Mouse (Mus musculus) embryonic facial prominence, embryonic 14.5 days (tissue): Measurements from ENCODE around the gene Hsdl2. TPM values are rescaled to one million over a fixed set of nuclear protein-coding genes. Genes with fewer than 3 reads are reported as not detected.

ENCODE experiments used
- ATAC-seq: fragments of 200-750 bp; cut with Nextera tagmentation; 2 replicates; pipeline ENCODE4 v1.8.0; 2017; ENCODE audit warnings: low read depth, moderate number of reproducible peaks, moderate TSS enrichment
- DNase-seq: peaks from one replicate; pipeline ENCODE4 v3.0.0-alpha.2; 2015; ENCODE audit warnings: low spot score
- H3K27ac ChIP-seq: fragments of 300-500 bp; sonication (generic); replicated peaks from 2 replicates; pipeline ENCODE4 v1.5.1; 2014; ENCODE audit warnings: low read depth, mild to moderate bottlenecking, low read length, moderate library complexity
- H3K27me3 ChIP-seq: fragments of 300-500 bp; sonication (generic); replicated peaks from 2 replicates; pipeline ENCODE4 v1.6.1; 2014; ENCODE audit warnings: low read length; ENCODE audit not compliant: control insufficient read depth, insufficient read depth
- H3K36me3 ChIP-seq: fragments of 300-500 bp; sonication (generic); 2 replicates; pipeline ENCODE4 v1.6.1; 2014; ENCODE audit warnings: low read length, mixed read lengths; ENCODE audit not compliant: control insufficient read depth, insufficient read depth
- H3K4me1 ChIP-seq: fragments of 300-500 bp; sonication (generic); 2 replicates; pipeline ENCODE4 v1.6.1; 2014; ENCODE audit warnings: antibody characterized with exemption, low read length; ENCODE audit not compliant: control insufficient read depth, insufficient read depth
- H3K4me2 ChIP-seq: fragments of 300-500 bp; sonication (generic); 2 replicates; pipeline ENCODE4 v1.6.1; 2014; ENCODE audit warnings: low read depth, mild to moderate bottlenecking, low read length, moderate library complexity, mixed read lengths
- H3K4me3 ChIP-seq: fragments of 300-500 bp; sonication (generic); 2 replicates; pipeline ENCODE4 v1.5.1; 2014; ENCODE audit warnings: low read depth, mild to moderate bottlenecking, low read length
- H3K9ac ChIP-seq: fragments of 300-500 bp; sonication (generic); 2 replicates; pipeline ENCODE4 v1.6.1; 2014; ENCODE audit warnings: low read depth, mild to moderate bottlenecking, low read length, moderate library complexity, mixed read lengths
- H3K9me3 ChIP-seq: fragments of 300-500 bp; sonication (generic); 2 replicates; pipeline ENCODE4 v1.6.1; 2016; ENCODE audit warnings: low read length; ENCODE audit not compliant: control insufficient read depth
- WGBS: fragments of 180-500 bp; shearing (Covaris S2); extraction: QIAGEN DNeasy Blood & Tissue Kit; methylation state at CpG from one replicate; pipeline ENCODE4 v1.1.7; 2014; 5-methylcytosine and 5-hydroxymethylcytosine counted together
- polyA plus RNA-seq: library from polyadenylated mRNA; unstranded; fragments of >200 nt; fragmentation: Nextera tagmentation; extraction: Ambion mirVana; gene quantifications from 2 replicates; pipeline ENCODE4 v1.2.1, GENCODE M21; 2014

Gene Hsdl2
- polyA plus RNA-seq, 1 experiment from 2014 or later: 23.1 TPM

DNA sequence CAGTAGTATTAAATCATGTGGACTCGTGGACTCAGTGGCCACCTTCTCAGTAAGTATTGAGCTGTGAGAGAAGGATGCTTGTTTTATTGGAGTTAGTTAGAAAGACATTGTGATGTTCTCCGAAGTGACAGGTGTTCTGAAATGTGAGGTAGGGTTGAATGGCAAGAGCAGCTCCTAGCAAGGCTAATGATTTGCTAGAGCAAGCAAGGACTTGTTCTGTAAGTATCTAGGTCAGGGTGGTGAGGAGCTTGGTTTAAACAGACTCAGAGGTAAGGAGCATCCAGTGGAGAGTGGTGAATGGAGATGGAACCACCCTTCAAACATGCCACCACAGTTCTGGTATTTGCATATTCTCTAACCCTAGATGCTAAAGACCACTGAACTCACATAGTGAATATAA, 61.3 kb downstream of the Hsdl2 start:
- Histone ChIP-seq H3K9me3 (no peaks in the 10 kb centered on the region), H3K4me1 (no peaks in the 10 kb centered on the region), H3K9ac (no peak overlapping the region), H3K36me3 (no peaks in the 10 kb centered on the region), H3K4me3 (no peak overlapping the region), H3K27me3 (no peaks in the 10 kb centered on the region), H3K4me2 (no peak overlapping the region), H3K27ac (no peak overlapping the region)
- DNase-seq (no peak), ATAC-seq (no peak)
- 74% methylated on average over 2 of the region's 2 CpGs for WGBS

DNA sequence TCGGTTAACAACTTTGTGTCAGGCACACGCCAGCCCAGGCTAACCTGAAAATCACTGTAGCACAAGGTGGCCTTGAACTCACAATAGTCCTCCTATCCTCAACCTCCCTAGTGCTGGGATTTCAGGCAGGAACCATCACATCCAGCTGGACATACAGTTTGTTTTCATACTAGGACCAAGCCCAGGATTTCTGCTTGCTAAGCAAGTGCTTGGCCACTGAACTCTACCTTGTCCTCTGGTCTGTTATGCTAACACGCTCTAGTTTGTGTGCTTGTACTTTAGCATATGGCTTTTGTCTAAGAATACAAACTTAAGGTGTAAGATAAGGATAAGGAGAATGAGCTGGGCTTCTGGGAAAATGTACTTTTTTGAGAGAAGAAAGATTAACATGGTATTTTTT, 63.1 kb downstream of the Hsdl2 start:
- no peak overlapping the region for H3K4me3 ChIP-seq
- WGBS: 82% methylated on average over 3 of the region's 3 CpGs
- ATAC-seq (no peak), DNase-seq (no peak)
- no peak overlapping the region for H3K9ac ChIP-seq
- H3K27me3 ChIP-seq: no peaks in the 10 kb centered on the region
- H3K36me3 ChIP-seq: no peaks in the 10 kb centered on the region
- H3K27ac ChIP-seq: no peak overlapping the region
- H3K4me1 ChIP-seq: no peaks in the 10 kb centered on the region
- no peaks in the 10 kb centered on the region for H3K9me3 ChIP-seq
- no peak overlapping the region for H3K4me2 ChIP-seq

DNA sequence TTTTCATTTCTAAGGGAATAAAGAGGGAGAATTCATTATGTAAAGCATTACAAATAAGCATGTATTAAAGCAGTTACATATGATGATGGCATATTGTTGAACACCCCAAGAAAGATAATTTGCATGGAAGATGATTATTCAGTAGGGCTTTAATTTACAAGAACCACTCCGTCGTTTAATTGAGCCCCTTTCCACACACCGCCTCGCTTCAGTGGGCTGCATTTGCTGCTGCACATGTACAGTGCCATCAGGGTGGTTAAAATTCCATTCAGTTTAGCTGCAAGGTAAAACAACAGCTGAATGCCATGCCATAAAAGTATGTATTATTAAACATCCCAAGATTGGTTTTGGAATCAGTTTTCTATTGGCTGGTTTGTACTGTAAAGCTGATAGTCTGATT, 63.6 kb downstream of the Hsdl2 start:
- Histone ChIP-seq H3K4me1 (no peaks in the 10 kb centered on the region), H3K9me3 (no peaks in the 10 kb centered on the region), H3K27ac (no peak overlapping the region), H3K4me3 (no peak overlapping the region), H3K27me3 (no peaks in the 10 kb centered on the region), H3K4me2 (no peak overlapping the region), H3K9ac (no peak overlapping the region), H3K36me3 (no peaks in the 10 kb centered on the region)
- no peak for ATAC-seq
- WGBS: 79% methylated on average over 4 of the region's 4 CpGs
- no peak for DNase-seq

- H3K4me1 ChIP-seq: no peaks in the 10 kb centered on the region
- no peaks in the 10 kb centered on the region for H3K36me3 ChIP-seq
- no peak overlapping the region for H3K27ac ChIP-seq
- no peak for ATAC-seq
- no peak overlapping the region for H3K9ac ChIP-seq
- no peak for DNase-seq
- H3K4me3 ChIP-seq: no peak overlapping the region
- no peaks in the 10 kb centered on the region for H3K27me3 ChIP-seq
- no peaks in the 10 kb centered on the region for H3K9me3 ChIP-seq
- H3K4me2 ChIP-seq: no peak overlapping the region
- 91% methylated on average over 2 of the region's 2 CpGs for WGBS
These were observed 64.2 kb downstream of the Hsdl2 start for GRCm38 (mm10) chr4:59645610-59646009.

DNA sequence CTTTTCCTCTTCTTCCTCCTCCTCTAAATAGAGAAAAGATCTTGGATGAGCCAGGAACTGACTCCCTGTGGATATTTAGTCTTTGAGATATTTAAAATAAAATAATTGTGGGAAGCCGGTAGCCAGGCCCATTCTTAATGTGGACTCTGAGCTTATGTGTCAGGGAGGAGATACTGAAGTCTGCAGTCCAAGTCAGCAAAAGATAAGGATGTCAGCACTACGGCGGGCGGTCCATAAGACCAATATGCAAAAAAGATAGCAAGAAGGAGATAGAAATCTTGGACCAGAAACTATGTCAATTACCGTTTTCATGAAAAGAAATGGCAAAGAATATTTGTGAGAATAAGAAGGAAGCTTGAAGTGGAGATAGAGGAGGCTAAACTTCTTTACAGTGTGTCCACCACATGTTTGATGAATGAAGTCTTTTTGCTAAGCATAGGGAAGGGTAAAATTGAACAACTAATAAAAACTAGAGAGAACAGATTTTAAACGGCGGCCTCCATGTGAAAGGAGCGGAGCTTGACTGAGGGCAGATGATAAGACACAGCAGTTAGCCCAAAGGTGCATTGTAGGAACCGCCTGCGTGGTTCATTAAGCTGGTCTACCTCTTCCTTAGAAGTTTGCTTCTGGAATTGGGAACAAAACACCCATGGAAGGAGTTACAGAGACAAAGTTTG, 64.8 kb downstream of the Hsdl2 start:
- ATAC-seq: no peak
- H3K27ac ChIP-seq: no peak overlapping the region
- no peaks in the 10 kb centered on the region for H3K36me3 ChIP-seq
- no peak overlapping the region for H3K9ac ChIP-seq
- no peaks in the 10 kb centered on the region for H3K4me1 ChIP-seq
- no peak for DNase-seq
- H3K9me3 ChIP-seq: no peaks in the 10 kb centered on the region
- H3K4me3 ChIP-seq: no peak overlapping the region
- 91% methylated on average over 10 of the region's 10 CpGs for WGBS
- no peak overlapping the region for H3K4me2 ChIP-seq
- H3K27me3 ChIP-seq: no peaks in the 10 kb centered on the region

DNA sequence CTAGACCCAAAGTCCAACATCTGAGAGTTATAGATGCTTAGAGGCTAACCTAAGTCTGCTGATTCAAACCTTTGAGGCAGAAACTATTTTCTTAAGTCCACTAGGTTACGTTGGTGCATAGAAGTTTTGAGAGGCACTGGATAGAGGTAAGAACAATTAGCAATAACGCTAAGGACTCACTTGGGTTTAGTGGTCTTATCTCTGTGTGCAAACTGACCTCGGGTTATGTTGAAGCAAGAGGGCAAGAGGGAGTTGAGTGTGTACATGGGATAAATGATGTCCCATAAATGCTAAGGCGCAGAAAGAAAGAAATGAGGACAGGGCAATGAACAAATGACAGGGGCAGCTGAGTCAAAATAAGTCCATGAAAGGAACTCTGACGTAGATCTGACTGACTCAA, 67.8 kb downstream of the Hsdl2 start:
- H3K9me3 ChIP-seq: no peaks in the 10 kb centered on the region
- no peak overlapping the region for H3K4me2 ChIP-seq
- no peaks in the 10 kb centered on the region for H3K27me3 ChIP-seq
- H3K36me3 ChIP-seq: no peaks in the 10 kb centered on the region
- 91% methylated on average over 5 of the region's 5 CpGs for WGBS
- H3K4me1 ChIP-seq: no peaks in the 10 kb centered on the region
- no peak overlapping the region for H3K4me3 ChIP-seq
- no peak overlapping the region for H3K9ac ChIP-seq
- H3K27ac ChIP-seq: no peak overlapping the region
- no peak for DNase-seq
- no peak for ATAC-seq

DNA sequence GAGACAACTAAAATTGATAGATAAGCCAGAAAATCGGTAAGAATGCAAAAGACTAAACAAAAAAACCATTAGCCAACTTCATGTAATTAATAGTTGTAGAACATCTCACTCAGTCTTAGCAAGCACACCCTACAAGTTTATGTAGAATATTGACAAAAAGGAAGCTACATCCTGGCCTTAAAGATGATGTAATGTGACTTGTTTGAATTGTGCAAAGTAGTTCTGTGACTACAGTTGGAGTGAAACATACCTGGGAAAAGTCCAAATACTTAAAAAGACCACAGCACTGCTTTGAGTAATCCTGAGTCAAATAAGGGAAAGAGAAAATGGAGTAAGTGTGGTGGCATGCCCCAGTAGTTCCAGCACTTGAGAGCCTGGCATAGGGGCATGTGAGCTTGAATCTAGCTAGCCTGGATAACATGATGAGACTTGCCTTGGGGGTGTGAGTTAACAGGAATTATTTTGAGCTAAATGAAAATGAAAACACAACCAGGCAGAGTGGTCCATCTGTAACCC, 70.9 kb downstream of the Hsdl2 start:
- Histone ChIP-seq H3K36me3 (no peaks in the 10 kb centered on the region), H3K27me3 (no peaks in the 10 kb centered on the region), H3K9me3 (no peaks in the 10 kb centered on the region), H3K9ac (no peak overlapping the region), H3K4me1 (no peaks in the 10 kb centered on the region), H3K4me3 (no peak overlapping the region), H3K4me2 (no peak overlapping the region), H3K27ac (no peak overlapping the region)
- ATAC-seq: no peak
- 79% methylated on average over 1 of the region's 1 CpGs for WGBS
- DNase-seq: no peak

GRCm38 (mm10) chr4:59656061-59656642, 74.8 kb downstream of the Hsdl2 start:
- Histone ChIP-seq H3K27me3 (no peaks in the 10 kb centered on the region), H3K27ac (no peak overlapping the region), H3K36me3 (no peaks in the 10 kb centered on the region), H3K9me3 (no peaks in the 10 kb centered on the region), H3K4me1 (no peaks in the 10 kb centered on the region), H3K9ac (no peak overlapping the region), H3K4me2 (no peak overlapping the region), H3K4me3 (no peak overlapping the region)
- 71% methylated on average over 5 of the region's 5 CpGs for WGBS
- ATAC-seq (no peak), DNase-seq (no peak)

DNA sequence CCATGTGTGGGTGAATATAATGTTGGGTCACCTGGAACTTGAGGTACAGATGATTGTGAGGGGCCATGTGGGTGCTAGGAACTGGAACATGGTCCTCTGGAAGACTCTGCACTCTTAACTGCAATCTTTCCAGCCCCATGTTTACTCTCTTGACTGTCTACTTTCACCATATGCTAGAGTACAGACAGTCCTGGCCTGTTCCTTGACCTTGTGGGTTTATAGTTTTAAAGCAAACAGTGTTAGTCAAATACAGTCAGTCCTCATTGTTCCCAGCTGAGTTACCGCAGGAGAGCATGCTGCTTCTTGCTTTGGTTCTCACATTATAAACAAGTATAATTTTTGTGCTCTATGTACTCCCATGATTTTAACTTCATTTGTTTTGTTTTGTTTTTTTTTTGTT, 80.8 kb downstream of the Hsdl2 start:
- H3K4me3 ChIP-seq: no peak overlapping the region

More for the DNA sequence above, 80.8 kb downstream of the Hsdl2 start:
- H3K9ac ChIP-seq: no peak overlapping the region
- DNase-seq: no peak
- H3K4me2 ChIP-seq: no peak overlapping the region
- H3K36me3 ChIP-seq: no peaks in the 10 kb centered on the region
- no peaks in the 10 kb centered on the region for H3K27me3 ChIP-seq
- ATAC-seq: no peak
- WGBS: 86% methylated on average over 1 of the region's 1 CpGs
- H3K4me1 ChIP-seq: no peaks in the 10 kb centered on the region
- no peak overlapping the region for H3K27ac ChIP-seq
- H3K9me3 ChIP-seq: no peaks in the 10 kb centered on the region
